Mouse (Mus musculus) 3T3-L1 (cell line): ENCODE data around the gene Tns2.
A peak's percentile ranks its signal among the peaks of the same experiment; 100 is the strongest.

Experiments
- DNase-seq: peaks from one replicate; pipeline ENCODE4 v3.0.0-alpha.2; 2015; ENCODE audit warnings: low read depth, low spot score

The Tns2 gene

GRCm38 (mm10) chr15:102091688-102092087 is 8.5 kb upstream of the Tns2 start:
- no peak for DNase-seq

- DNase-seq = no peak
Measured at GRCm38 (mm10) chr15:102092222-102092621, 8.0 kb upstream of the Tns2 start.

GRCm38 (mm10) chr15:102094157-102094556 is 6.1 kb upstream of the Tns2 start:
- DNase-seq = no peak

DNA sequence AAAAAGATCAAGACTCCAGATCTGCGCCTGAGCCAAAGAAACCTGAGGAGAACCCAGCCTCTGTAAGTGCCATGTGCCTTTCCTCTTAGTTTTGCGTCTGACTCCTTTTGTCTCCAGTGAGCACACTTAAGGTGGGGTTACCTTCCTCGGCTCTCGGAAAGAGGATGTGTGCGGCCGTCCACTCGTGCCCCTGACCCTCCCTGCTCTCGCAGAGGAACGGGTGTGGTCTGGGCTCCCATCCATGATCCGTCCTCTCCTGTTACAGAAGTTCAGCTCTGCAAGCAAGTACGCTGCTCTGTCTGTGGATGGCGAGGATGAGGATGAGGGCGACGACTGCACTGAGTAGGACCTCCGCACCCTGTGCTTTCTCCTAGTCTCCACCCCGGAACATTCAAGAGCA is 5.2 kb upstream of the Tns2 start:
- no peak for DNase-seq

DNA sequence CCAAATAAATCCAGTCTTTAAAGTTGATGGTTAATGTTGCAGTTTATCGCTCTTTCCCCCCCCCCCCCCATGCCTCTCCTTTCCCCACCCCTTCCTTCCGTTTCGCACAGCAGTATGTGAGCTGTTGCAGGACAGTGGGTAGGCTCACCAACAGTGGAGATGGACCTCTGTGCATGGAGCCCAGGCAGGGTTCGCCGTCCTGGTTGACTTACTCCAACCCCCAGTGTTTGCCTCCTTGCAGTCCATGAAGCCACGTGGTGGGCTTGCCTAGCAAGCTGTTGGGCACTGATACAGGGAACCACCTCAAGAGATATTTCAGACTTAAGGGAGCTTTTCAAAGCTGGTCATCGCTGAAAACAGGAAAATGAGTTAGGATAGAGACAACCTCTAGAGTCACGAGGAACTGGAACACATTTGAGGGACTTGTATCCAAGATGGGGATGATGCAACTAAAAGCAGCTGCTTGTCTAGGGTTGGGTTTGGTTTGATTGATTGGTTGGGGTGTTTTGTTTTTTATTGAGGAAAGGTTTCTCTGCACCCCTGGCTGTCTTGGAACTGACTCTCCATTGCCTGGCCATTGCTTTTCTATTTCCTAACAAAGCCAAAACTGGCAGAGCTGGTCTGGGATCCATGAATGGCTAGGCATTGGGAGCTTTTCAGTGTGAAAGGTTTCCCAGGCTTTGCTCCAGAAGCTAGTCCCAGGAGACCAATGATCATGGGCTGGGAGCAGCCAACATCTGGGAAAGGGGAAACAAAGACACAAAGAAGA is 2.9 kb upstream of the Tns2 start:
- DNase-seq = peak; percentile 85

- peak; percentile 79 for DNase-seq
Measured at GRCm38 (mm10) chr15:102097991-102098555, 2.1 kb upstream of the Tns2 start.

GRCm38 (mm10) chr15:102099260-102099659 is 953 bp upstream of the Tns2 start:
- peak; percentile 61 for DNase-seq

GRCm38 (mm10) chr15:102099771-102100160 is 447 bp upstream of the Tns2 start:
- DNase-seq = peak; percentile 64

- peak; percentile 78 for DNase-seq
Measured at GRCm38 (mm10) chr15:102100996-102101671, 921 bp downstream of the Tns2 start.

GRCm38 (mm10) chr15:102101672-102102541 is 1.7 kb downstream of the Tns2 start:
- DNase-seq = peak; percentile 81

GRCm38 (mm10) chr15:102102548-102103121 is 2.4 kb downstream of the Tns2 start:
- peak; percentile 55 for DNase-seq

DNA sequence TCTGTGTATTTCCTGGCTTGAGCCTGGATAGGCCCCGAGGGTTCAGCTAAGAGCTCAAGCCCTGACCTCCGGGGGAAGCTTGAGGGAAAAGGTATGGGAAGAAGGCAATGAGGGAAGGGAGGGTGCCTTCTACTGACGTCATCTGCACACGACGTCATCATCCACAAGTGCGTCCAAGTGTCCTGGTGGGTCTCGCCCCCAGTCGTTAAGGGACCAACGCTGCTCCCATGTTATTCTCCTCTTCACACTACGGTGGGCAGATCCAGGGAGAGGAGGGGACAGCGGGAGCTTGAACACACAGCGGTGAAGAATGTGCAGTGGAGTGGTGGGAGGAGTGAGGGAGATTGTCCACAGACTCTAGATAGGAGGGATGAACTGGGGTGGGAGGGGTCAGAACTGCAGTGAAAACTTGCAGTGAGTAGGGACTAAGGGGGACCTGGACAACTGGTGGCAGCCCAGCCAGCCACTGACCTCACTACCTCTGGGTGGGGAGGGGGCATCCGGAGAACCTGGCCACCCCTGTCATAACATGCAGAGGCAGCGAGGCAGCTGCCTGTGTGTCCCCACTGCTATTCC is 3.2 kb downstream of the Tns2 start:
- DNase-seq = peak; percentile 71

GRCm38 (mm10) chr15:102103947-102104555 is 3.8 kb downstream of the Tns2 start:
- peak; percentile 89 for DNase-seq

GRCm38 (mm10) chr15:102105360-102105759 is 5.1 kb downstream of the Tns2 start:
- peak; percentile 88 for DNase-seq

DNA sequence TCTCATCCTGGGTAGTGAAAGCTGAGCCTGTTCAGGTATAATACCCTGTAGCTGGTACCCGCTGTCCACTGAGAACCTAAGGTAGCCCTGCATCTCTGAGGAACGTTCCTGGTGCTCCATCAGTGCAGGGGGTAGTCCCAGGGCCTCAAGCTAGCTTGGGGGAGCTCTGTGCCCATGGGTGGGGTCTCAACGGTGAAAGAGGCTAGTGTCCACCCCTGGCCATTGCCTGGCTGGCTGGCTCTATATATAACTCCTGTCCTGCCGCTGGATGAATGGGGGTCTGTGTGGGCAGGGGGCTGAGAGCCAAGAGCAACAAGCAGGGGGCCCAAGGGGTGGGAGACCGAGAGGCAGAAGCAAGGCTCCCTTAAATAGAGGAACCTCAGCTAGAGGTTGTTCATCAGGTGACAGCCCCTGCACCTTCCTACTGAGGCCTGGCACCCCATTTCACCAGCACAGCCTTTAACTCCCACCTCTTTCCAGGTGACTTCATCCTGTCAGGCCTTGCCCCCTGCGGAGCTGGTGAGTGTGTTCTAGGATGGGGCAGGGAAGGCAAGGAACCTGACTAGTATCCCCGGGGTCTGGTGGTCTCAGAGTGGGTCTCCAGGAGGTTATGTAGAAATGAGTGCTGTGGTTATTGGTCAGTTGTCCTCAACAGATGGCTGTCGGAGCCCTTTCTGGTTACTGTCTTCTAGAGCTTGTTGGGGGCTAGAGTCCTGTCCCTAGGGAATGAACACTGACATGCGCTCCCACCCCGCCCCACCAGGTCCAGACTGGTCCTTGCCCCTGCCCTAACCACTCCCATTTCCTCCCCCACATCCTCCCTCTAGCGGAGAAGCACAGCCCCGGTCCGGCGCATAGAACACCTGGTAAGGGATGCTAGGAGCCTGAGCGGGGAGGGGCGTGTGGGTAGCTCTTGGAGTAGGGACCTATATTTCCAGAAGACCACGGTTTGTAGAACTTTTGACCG is 5.8 kb downstream of the Tns2 start:
- DNase-seq = no peak

DNA sequence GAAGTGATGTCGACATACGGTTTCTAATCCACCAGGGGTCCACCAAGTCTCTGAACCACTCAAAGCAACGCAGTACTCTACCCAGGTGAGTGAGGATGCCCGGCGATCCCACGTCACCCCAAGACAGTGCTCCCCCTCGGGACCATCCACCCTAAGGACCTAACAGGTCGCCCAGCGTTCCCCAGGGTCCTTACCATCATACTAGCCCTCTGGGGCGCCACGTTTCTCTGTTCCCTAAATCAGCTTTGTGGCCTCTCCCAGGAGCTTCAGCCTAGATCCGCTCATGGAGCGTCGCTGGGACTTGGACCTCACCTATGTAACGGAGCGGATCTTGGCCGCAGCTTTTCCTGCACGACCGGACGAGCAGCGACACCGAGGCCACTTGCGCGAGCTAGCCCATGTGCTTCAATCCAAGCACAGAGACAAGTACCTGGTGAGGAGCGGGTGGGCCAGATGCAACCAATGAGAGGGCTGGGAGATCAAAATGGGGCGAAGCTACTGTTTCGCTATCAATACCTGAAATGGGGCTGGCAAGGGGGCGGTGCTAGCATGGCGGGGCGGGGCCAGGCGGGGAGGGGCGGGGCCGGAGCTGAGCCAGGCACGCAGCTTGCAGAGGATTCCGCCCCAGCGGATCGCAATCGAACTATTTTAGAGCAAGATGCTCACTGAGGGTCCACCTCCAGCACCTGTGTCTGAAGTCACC is 6.7 kb downstream of the Tns2 start:
- DNase-seq = no peak

- DNase-seq = peak; percentile 87
Measured at GRCm38 (mm10) chr15:102107689-102108573, 7.7 kb downstream of the Tns2 start.
